Mouse (Mus musculus) adrenal gland, postnatal 14 days (tissue): ENCODE results near the gene Bzw2. TPM values are rescaled to one million over a fixed set of nuclear protein-coding genes. Genes with fewer than 3 reads are reported as not detected.

Experiments used
- DNase-seq: peaks from one replicate; pipeline ENCODE4 v3.0.0; 2021; ENCODE audit warnings: mixed read lengths
- total RNA-seq: library from RNA; stranded (reverse); gene quantifications from 2 replicates; pipeline ENCODE4 v1.2.3, GENCODE M21; 2021

Bzw2 gene
- total RNA-seq, 1 experiment from 2014 or later, result 33.4 TPM

GRCm38 (mm10) chr12:36072860-36073259, 85.0 kb downstream of the Bzw2 start:
- DNase-seq, result no peak

- DNase-seq, result no peak
These were observed 87.6 kb downstream of the Bzw2 start for GRCm38 (mm10) chr12:36070231-36070630.

- no peak for DNase-seq
These were observed 90.3 kb downstream of the Bzw2 start for GRCm38 (mm10) chr12:36067538-36067937.

GRCm38 (mm10) chr12:36065911-36066310, 92.0 kb downstream of the Bzw2 start:
- DNase-seq, result no peak

GRCm38 (mm10) chr12:36057699-36058098, 100.2 kb downstream of the Bzw2 start:
- no peak for DNase-seq

- DNase-seq, result no peak
These were observed 107.6 kb downstream of the Bzw2 start for GRCm38 (mm10) chr12:36050276-36050675.

GRCm38 (mm10) chr12:36047593-36047992, 110.3 kb downstream of the Bzw2 start:
- no peak for DNase-seq

GRCm38 (mm10) chr12:36046196-36046595, 111.7 kb downstream of the Bzw2 start:
- DNase-seq, result no peak

GRCm38 (mm10) chr12:36044691-36045090, 113.2 kb downstream of the Bzw2 start:
- no peak for DNase-seq

- DNase-seq, result peak; percentile 84
These were observed 115.5 kb downstream of the Bzw2 start, which contains the start of gene Tspan13 for GRCm38 (mm10) chr12:36042348-36042778. Gene Tspan13, minus strand, starts transcription at chr12:36042500.

Other genes with a start within 250 kb of the Bzw2 start
- not detected in 2 replicates for gene Agr3, start 232.5 kb downstream of the Bzw2 start, total RNA-seq
- gene Agr2, start 165.2 kb downstream of the Bzw2 start, total RNA-seq, result not detected in 2 replicates
- gene Tspan13, start 115.6 kb downstream of the Bzw2 start, total RNA-seq, result 27.2 and 36.1 TPM in 2 replicates
- gene Ankmy2, start 966 bp downstream of the Bzw2 start, total RNA-seq, result 28.4 and 32.3 TPM in 2 replicates
- gene Lrrc72, start 95.3 kb upstream of the Bzw2 start, total RNA-seq, result not detected in 2 replicates
- gene Sostdc1, start 156.1 kb upstream of the Bzw2 start, total RNA-seq, result 1.9 and 2.2 TPM in 2 replicates
- 6.2 and 7.4 TPM in 2 replicates for gene Ispd, start 223.4 kb upstream of the Bzw2 start, total RNA-seq
- gene D630036H23Rik, start 224.1 kb upstream of the Bzw2 start, total RNA-seq, result 1.1 and 2.3 TPM in 2 replicates